Mouse (Mus musculus): ENCODE data around the gene Ttll5.

Ttll5 gene

DNA sequence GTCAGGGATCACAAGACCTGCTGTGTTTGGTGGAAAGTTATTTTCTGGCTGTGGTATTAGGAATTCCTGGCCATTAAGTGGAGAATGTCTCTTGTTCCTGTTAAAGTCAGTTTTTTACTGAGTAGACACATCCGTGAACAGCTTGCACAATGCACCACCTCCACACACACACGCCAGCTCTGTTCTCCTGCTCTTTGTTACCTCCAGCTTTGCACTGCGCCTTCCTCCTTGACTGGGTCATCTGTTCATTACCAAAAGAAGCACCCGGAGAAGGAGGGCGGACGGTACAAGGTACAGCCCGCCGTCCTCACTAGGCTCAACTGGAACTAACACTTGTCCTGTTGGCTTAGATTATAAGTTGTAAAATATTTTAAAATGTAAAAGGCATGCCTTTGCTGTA lies 278.2 kb downstream of the Ttll5 start:
- DNase-seq (ENCODE audit: low spot score), result no peak

GRCm38 (mm10) chr12:86103391-86103790 lies 278.9 kb downstream of the Ttll5 start:
- no peak for DNase-seq (ENCODE audit: low spot score)

GRCm38 (mm10) chr12:86103852-86104251 lies 279.4 kb downstream of the Ttll5 start:
- no peak for DNase-seq (ENCODE audit: low spot score)

GRCm38 (mm10) chr12:86104297-86104696 lies 279.8 kb downstream of the Ttll5 start:
- DNase-seq (ENCODE audit: low spot score), result no peak

DNA sequence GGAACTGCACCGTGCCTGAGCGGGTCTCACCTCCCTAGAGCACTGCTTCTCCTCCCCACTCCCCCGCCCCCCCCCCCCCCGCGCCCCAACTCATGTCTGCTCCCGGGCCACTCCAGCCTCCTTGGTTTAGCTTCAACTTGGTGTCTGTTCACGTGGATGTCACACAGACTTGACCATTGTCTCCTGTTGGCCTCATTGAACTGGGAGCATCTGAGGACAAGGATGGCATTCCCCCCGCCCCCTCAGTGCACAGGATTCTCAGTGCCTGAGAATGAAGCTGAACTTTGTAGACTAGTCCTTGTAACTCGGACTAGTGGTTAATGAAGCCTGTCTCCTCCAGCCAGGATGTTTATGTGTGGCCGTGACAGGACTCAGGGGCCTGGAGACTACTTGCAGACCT lies 281.1 kb downstream of the Ttll5 start:
- no peak for DNase-seq (ENCODE audit: low spot score)

GRCm38 (mm10) chr12:86106086-86106485 lies 281.6 kb downstream of the Ttll5 start:
- DNase-seq (ENCODE audit: low spot score), result no peak

DNA sequence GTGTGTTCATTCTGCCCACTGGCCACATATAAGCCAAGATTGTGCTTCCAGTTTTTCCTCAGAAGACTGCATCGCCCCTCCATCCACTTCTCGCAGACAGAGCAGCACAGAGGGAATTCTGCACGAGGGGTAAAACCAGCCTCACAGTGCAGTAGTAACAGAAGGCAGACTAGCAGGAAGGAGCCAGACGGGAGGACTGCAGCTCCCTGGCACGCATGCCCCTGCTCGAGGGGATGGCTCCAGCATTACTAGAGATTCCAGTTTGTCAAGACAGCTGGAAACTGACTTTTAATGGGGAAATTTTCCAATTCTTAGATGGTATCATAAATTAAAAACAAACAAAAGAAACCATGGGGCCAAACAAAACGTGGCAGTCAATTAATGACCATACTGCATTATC lies 283.2 kb downstream of the Ttll5 start:
- no peak for DNase-seq (ENCODE audit: low spot score)

GRCm38 (mm10) chr12:86109531-86109930 lies 285.1 kb downstream of the Ttll5 start:
- DNase-seq (ENCODE audit: low spot score), result no peak

GRCm38 (mm10) chr12:86110637-86111036 lies 286.2 kb downstream of the Ttll5 start:
- no peak for DNase-seq (ENCODE audit: low spot score)

Data from ovary, postnatal 10 days (tissue).